Mouse (Mus musculus) liver, postnatal 0 days (tissue): Measurements from ENCODE around the gene Map3k15. TPM values are rescaled to one million over a fixed set of nuclear protein-coding genes. Genes with fewer than 3 reads are reported as not detected.

Experiments used
- ATAC-seq: fragments of 200-750 bp; cut with Nextera tagmentation; 2 replicates; pipeline ENCODE4 v1.8.0; 2017; ENCODE audit warnings: mild to moderate bottlenecking, moderate library complexity
- DNase-seq: peaks from one replicate; pipeline ENCODE4 v3.0.0-alpha.2; 2016
- H3K27ac ChIP-seq: fragments of 300-500 bp; sonication (generic); 2 replicates; pipeline ENCODE4 v1.5.1; 2014; ENCODE audit warnings: antibody characterized with exemption, moderate library complexity, mild to moderate bottlenecking, low read depth
- H3K27me3 ChIP-seq: fragments of 300-500 bp; sonication (generic); 2 replicates; pipeline ENCODE4 v1.6.1; 2014; ENCODE audit warnings: low read length, control low read depth, mixed read lengths; ENCODE audit not compliant: insufficient read depth
- H3K36me3 ChIP-seq: fragments of 300-500 bp; sonication (generic); replicated peaks from 2 replicates; pipeline ENCODE4 v1.6.1; 2014; ENCODE audit warnings: mild to moderate bottlenecking, control low read depth, low read length, moderate library complexity, mixed read lengths; ENCODE audit not compliant: insufficient read depth
- H3K4me1 ChIP-seq: fragments of 300-500 bp; sonication (generic); 2 replicates; pipeline ENCODE4 v1.6.1; 2014; ENCODE audit warnings: antibody characterized with exemption, mild to moderate bottlenecking, control low read depth; ENCODE audit not compliant: insufficient read depth
- H3K4me2 ChIP-seq: fragments of 300-500 bp; sonication (generic); 2 replicates; pipeline ENCODE4 v1.6.1; 2014; ENCODE audit warnings: low read depth, mild to moderate bottlenecking, low read length, moderate library complexity, mixed read lengths
- H3K4me3 ChIP-seq: fragments of 300-500 bp; sonication (generic); 2 replicates; pipeline ENCODE4 v1.5.1; 2014; ENCODE audit warnings: low read depth, low read length
- H3K9ac ChIP-seq: fragments of 300-500 bp; sonication (generic); replicated peaks from 2 replicates; pipeline ENCODE4 v1.6.1; 2014; ENCODE audit warnings: mild to moderate bottlenecking, moderate library complexity
- H3K9me3 ChIP-seq: fragments of 300-500 bp; sonication (generic); 2 replicates; pipeline ENCODE4 v1.6.1; 2016; ENCODE audit warnings: mild to moderate bottlenecking, control low read depth, low read length, mixed read lengths
- CTCF ChIP-seq: sonication (generic); IDR thresholded peaks from 2 replicates; pipeline ENCODE4 v1.5.1; 2016; ENCODE audit warnings: antibody characterized with exemption, low read depth
- EP300 ChIP-seq: IDR thresholded peaks from 2 replicates; pipeline ENCODE4 v1.6.1; 2016; ENCODE audit warnings: antibody characterized with exemption, low read depth, mild to moderate bottlenecking
- WGBS: fragments of 180-500 bp; shearing (Covaris S2); extraction: QIAGEN DNeasy Blood & Tissue Kit; methylation state at CpG from one replicate; pipeline ENCODE4 v1.1.7; 2014; ENCODE audit not compliant: insufficient replicate concordance; 5-methylcytosine and 5-hydroxymethylcytosine counted together
- polyA plus RNA-seq: library from polyadenylated mRNA; unstranded; fragments of >200 nt; fragmentation: Nextera tagmentation; extraction: Ambion mirVana; gene quantifications from 2 replicates; pipeline ENCODE4 v1.2.1, GENCODE M21; 2015

Gene Map3k15
- polyA plus RNA-seq, 1 experiment from 2014 or later, result 0.12 TPM

DNA sequence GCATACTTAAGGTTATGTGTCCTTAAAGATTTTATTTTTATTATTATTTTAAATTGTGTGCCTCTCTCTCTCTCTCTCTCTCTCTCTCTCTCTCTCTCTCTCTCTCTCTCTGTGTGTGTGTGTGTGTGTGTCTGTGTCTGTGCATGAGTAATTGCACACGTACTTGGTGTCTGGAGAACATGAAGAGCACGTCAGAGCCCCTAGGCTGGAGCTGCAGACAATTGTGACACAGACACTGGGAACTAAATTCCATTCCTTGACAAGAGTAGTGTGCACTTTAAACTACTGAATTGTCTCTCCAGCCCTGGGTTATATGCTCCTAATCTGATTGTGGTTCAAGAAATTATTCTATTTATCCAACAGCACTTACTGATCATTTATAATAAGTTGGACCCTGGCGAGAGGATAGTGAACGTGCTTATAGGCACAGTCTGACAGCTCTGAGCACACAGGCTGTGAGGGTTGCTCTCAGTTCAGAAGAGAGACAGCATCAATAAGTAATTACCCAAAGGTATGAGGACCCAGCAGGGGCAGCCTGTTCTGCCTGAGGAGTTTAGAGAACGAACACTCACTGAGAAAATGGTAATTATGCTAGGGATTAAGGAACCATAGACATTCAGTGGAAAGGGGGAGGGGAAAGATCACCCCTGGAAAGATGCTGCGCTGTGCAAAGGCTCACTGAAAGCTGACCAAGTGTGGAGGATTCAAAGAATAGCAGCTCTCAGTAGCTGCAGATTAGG lies 178.2 kb downstream of the Map3k15 start:
- ATAC-seq, result no peak
- Histone ChIP-seq H3K4me2 (no peak overlapping the region), H3K27ac (no peak overlapping the region), H3K27me3 (no peaks in the 10 kb centered on the region), H3K4me3 (no peak overlapping the region), H3K4me1 (no peaks in the 10 kb centered on the region), H3K9ac (no peak overlapping the region), H3K36me3 (no peaks in the 10 kb centered on the region), H3K9me3 (no peaks in the 10 kb centered on the region)
- TF ChIP-seq EP300 (no peak), CTCF (no peak)
- 51% methylated on average over 6 of the region's 6 CpGs for WGBS
- no peak for DNase-seq

DNA sequence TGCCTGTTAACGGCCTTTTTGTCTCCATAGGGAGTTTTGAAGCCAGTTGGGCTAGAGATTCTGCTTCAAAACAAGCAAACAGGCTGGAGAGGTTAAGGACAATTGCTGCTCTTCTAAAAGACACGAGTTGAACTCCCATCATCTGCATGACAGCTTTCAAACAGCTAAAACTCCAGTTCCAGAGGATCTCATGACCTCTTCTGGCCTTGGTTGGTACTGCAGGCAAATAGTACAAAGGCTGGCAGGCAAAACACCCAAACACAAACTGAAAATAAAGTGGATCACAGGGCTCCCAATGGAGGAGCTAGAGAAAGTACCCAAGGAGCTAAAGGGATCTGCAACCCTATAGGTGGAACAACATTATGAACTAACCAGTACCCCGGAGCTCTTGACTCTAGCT lies 181.9 kb downstream of the Map3k15 start:
- peak; percentile 78 for TF ChIP-seq CTCF
- TF ChIP-seq EP300, result no peak
- no peak overlapping the region for H3K4me2 ChIP-seq
- no peaks in the 10 kb centered on the region for H3K27me3 ChIP-seq
- no peak overlapping the region for H3K9ac ChIP-seq
- 18% methylated on average over 2 of the region's 3 CpGs for WGBS
- no peak overlapping the region for H3K4me3 ChIP-seq
- no peaks in the 10 kb centered on the region for H3K36me3 ChIP-seq
- DNase-seq (peak; percentile 60), ATAC-seq (no peak)
- no peaks in the 10 kb centered on the region for H3K9me3 ChIP-seq
- no peak overlapping the region for H3K27ac ChIP-seq
- no peaks in the 10 kb centered on the region for H3K4me1 ChIP-seq

Other genes starting within 250 kb of the Map3k15 start
- gene Pdha1, start 150.0 kb downstream of the Map3k15 start, polyA plus RNA-seq, result 45.5 and 49.3 TPM in 2 replicates